ENCODE assay signal across 8 mouse cellular contexts in genomic region chr15:93594888-93595698, GRCm38 (mm10). TPM values are rescaled to one million over a fixed set of nuclear protein-coding genes. Genes with fewer than 3 reads are reported as not detected.
A peak's percentile ranks its signal among the peaks of the same experiment; 100 is the strongest.
DNase-seq lines count a peak whose midpoint lies in the region; ATAC-seq lines count a peak whose summit lies in the region.

No protein-coding gene starts in this region.

- WGBS in intestine, embryonic 14.5 days: under 1% methylated on average over 64 of the region's 64 CpGs
- under 1% methylated on average over 64 of the region's 64 CpGs for WGBS in limb, embryonic 11.5 days
- WGBS in midbrain, embryonic 13.5 days: under 1% methylated on average over 60 of the region's 64 CpGs

- peak; percentile 24 to 46 for DNase-seq in lung, adult 18-20 months
- DNase-seq in lung, postnatal 25 days (ENCODE audit: low spot score): no peak
- peak; percentile 45 to 69 for DNase-seq in cerebellum, postnatal 25 days
- peak; percentile 67 for DNase-seq in gastrocnemius, postnatal 10 days
- DNase-seq in intestine, embryonic 14.5 days (ENCODE audit: low spot score): peak; percentile 84
- peak; percentile 78 for DNase-seq in limb, embryonic 11.5 days (ENCODE audit: low spot score)
- peak; percentile 76 for DNase-seq in testis, postnatal 10 days (ENCODE audit: low spot score)

- H3K4me1 ChIP-seq in intestine, embryonic 14.5 days (replicated peaks; ENCODE audit: control insufficient read depth, insufficient read depth, low read length): peaks cover 49% of the 10 kb centered on the region
- peaks cover 29% of the 10 kb centered on the region for H3K4me1 ChIP-seq in limb, embryonic 11.5 days (ENCODE audit: control insufficient read depth, insufficient read depth, low read length)
- H3K4me1 ChIP-seq in midbrain, embryonic 13.5 days (replicated peaks): peaks cover 31% of the 10 kb centered on the region

- H3K9me3 ChIP-seq in intestine, embryonic 14.5 days (ENCODE audit: control insufficient read depth, low read length): no peaks in the 10 kb centered on the region
- H3K9me3 ChIP-seq in limb, embryonic 11.5 days (ENCODE audit: control insufficient read depth, low read length): no peaks in the 10 kb centered on the region
- H3K9me3 ChIP-seq in midbrain, embryonic 13.5 days: no peaks in the 10 kb centered on the region

- no peaks in the 10 kb centered on the region for H3K36me3 ChIP-seq in intestine, embryonic 14.5 days (ENCODE audit: control insufficient read depth, insufficient read depth, low read length)
- H3K36me3 ChIP-seq in limb, embryonic 11.5 days (ENCODE audit: control insufficient read depth, insufficient read depth, low read length): no peaks in the 10 kb centered on the region
- H3K36me3 ChIP-seq in midbrain, embryonic 13.5 days: no peaks in the 10 kb centered on the region

- peak overlapping the region; percentile 91 for H3K4me3 ChIP-seq in intestine, embryonic 14.5 days (ENCODE audit: low read depth, low read length)
- H3K4me3 ChIP-seq in limb, embryonic 11.5 days (ENCODE audit: low read depth, low read length): peak overlapping the region; percentile 96
- peak overlapping the region; percentile 83 for H3K4me3 ChIP-seq in midbrain, embryonic 13.5 days (replicated peaks)

- peak overlapping the region; percentile 88 for H3K4me2 ChIP-seq in intestine, embryonic 14.5 days (ENCODE audit: low read length)
- H3K4me2 ChIP-seq in limb, embryonic 11.5 days (ENCODE audit: low read depth, severe bottlenecking): peak overlapping the region; percentile 84
- peak overlapping the region; percentile 79 for H3K4me2 ChIP-seq in midbrain, embryonic 13.5 days (replicated peaks)

- H3K9ac ChIP-seq in intestine, embryonic 14.5 days (ENCODE audit: low read length): peak overlapping the region; percentile 97
- peak overlapping the region; percentile 95 for H3K9ac ChIP-seq in limb, embryonic 11.5 days (ENCODE audit: low read length)
- peak overlapping the region; percentile 87 for H3K9ac ChIP-seq in midbrain, embryonic 13.5 days (replicated peaks)

- peak overlapping the region; percentile 92 for H3K27ac ChIP-seq in intestine, embryonic 14.5 days (ENCODE audit: low read depth)
- H3K27ac ChIP-seq in limb, embryonic 11.5 days (replicated peaks; ENCODE audit: low read depth, low read length): peak overlapping the region; percentile 96
- peak overlapping the region; percentile 77 for H3K27ac ChIP-seq in midbrain, embryonic 13.5 days

- H3K27me3 ChIP-seq in intestine, embryonic 14.5 days (replicated peaks; ENCODE audit: control insufficient read depth, insufficient read depth, low read length): no peaks in the 10 kb centered on the region
- no peaks in the 10 kb centered on the region for H3K27me3 ChIP-seq in limb, embryonic 11.5 days (ENCODE audit: control insufficient read depth, insufficient read depth, low read length)
- peaks cover 30% of the 10 kb centered on the region for H3K27me3 ChIP-seq in midbrain, embryonic 13.5 days

- ATAC-seq in intestine, embryonic 14.5 days (replicated peaks; ENCODE audit: low FRiP score, low TSS enrichment, low read depth): peak; percentile 45
- ATAC-seq in limb, embryonic 11.5 days (ENCODE audit: insufficient number of reproducible peaks, low FRiP score, low TSS enrichment, low read depth): peak; percentile 66
- ATAC-seq in midbrain, embryonic 13.5 days: peak; percentile 80; the same call in 1 of the 2 replicates

RNA-seq across cellular contexts. Expression of gene Prickle1, which starts 0.6 kb away (rescaled TPM):
- 10 to 100 TPM in 1 of 2 experiments, 1 to 10 TPM in 1; 8.1 to 10.6 TPM for total RNA-seq in gastrocnemius, postnatal 10 days (2021)
- 31.0 and 33.4 TPM in 2 replicates for polyA plus RNA-seq in intestine, embryonic 14.5 days (2014; fragmentation: Nextera tagmentation; extraction: Ambion mirVana)
- 30.0 and 32.6 TPM in 2 replicates for polyA plus RNA-seq in limb, embryonic 11.5 days (2014; fragmentation: Nextera tagmentation; extraction: Ambion mirVana)
- polyA plus RNA-seq in midbrain, embryonic 13.5 days (2015; fragmentation: Nextera tagmentation; extraction: Ambion mirVana): 6.4 and 8.0 TPM in 2 replicates
